Mouse (Mus musculus) ES-Bruce4 (cell line): ENCODE data around the gene Ggt1.

Experiments used
- CTCF ChIP-seq: IDR thresholded peaks from one replicate; pipeline ENCODE4 v1.8.1; 2011; ENCODE audit warnings: low read depth, low read length
- POLR2A ChIP-seq: IDR thresholded peaks from one replicate; pipeline ENCODE4 v1.8.1; 2011; ENCODE audit warnings: low read length; ENCODE audit not compliant: insufficient read depth

DNA sequence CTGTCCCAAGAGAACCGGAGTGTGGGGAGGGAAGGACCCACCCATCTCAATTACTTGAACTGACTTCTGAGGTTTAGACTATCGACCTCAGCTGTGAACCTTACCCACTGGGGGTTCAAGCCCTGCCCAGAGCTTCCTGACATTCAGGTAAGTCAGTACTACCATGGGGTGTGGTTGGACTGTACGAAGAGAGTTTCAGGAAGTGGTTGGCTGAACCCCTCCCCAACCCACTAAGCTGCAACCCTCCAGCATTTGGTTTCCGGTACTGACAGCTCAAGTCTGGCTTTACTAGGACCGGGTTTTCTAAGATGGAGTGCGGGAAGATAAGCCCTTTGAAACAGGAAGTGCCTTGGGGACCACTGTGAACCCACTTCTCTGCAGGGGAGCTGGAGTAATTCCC is 4.0 kb downstream of the Ggt1 start:
- no peak for TF ChIP-seq CTCF
- no peak for TF ChIP-seq POLR2A
